Mouse (Mus musculus): ENCODE data around the gene Gsdme.

The Gsdme gene

GRCm38 (mm10) chr6:50263670-50264069, at the start of gene Gsdme:
Gsdme (minus strand) TSS chr6:50263862.
- in situ Hi-C loops (cut with MboI; ENCODE audit: unreplicated experiment in 2 of 2): no loop called here

GRCm38 (mm10) chr6:50312647-50313046, 49.0 kb upstream of the Gsdme start:
- in situ Hi-C loops (cut with MboI; ENCODE audit: unreplicated experiment in 2 of 2): no loop called here

GRCm38 (mm10) chr6:50309019-50309418, 45.4 kb upstream of the Gsdme start:
- in situ Hi-C loops (cut with MboI; ENCODE audit: unreplicated experiment in 2 of 2): loop anchor here in 1 of 2 experiments (5.0 kb wide), 1 partner anchor 228 kb away; no protein-coding TSS in a partner anchor

- in situ Hi-C loops (cut with MboI; ENCODE audit: unreplicated experiment in 2 of 2): loop anchor here in 1 of 2 experiments (5.0 kb wide), 1 partner anchor 231 kb away; no protein-coding TSS in a partner anchor
Measured at GRCm38 (mm10) chr6:50306625-50307024, 43.0 kb upstream of the Gsdme start.

GRCm38 (mm10) chr6:50304949-50305491, 41.4 kb upstream of the Gsdme start:
- in situ Hi-C loops (cut with MboI; ENCODE audit: unreplicated experiment in 2 of 2): loop anchor here (5.0 kb wide), 3 partner anchors 123 to 793 kb away; no protein-coding TSS in a partner anchor

- in situ Hi-C loops (cut with MboI; ENCODE audit: unreplicated experiment in 2 of 2): loop anchor here in 1 of 2 experiments (5.0 kb wide), 3 partner anchors 119 to 789 kb away; no protein-coding TSS in a partner anchor
Measured at GRCm38 (mm10) chr6:50301121-50301520, 37.5 kb upstream of the Gsdme start.

- in situ Hi-C loops (cut with MboI; ENCODE audit: unreplicated experiment in 2 of 2): loop anchor here in 1 of 2 experiments (5.0 kb wide), 3 partner anchors 118 to 788 kb away; no protein-coding TSS in a partner anchor
Measured at GRCm38 (mm10) chr6:50300622-50301021, 37.0 kb upstream of the Gsdme start.

GRCm38 (mm10) chr6:50299071-50299470, 35.4 kb upstream of the Gsdme start:
- in situ Hi-C loops (cut with MboI; ENCODE audit: unreplicated experiment in 2 of 2): loop anchor here (5.0 to 25.0 kb wide), 4 partner anchors 114 to 1262 kb away; partner anchors contain the start of genes Gpnmb (in 1 of the 2) and Mpp6 (in 1 of the 2)

GRCm38 (mm10) chr6:50297671-50298070, 34.0 kb upstream of the Gsdme start:
- in situ Hi-C loops (cut with MboI; ENCODE audit: unreplicated experiment in 2 of 2): loop anchor here (5.0 to 25.0 kb wide), 4 partner anchors 113 to 1260 kb away; partner anchors contain the start of genes Gpnmb (in 1 of the 2) and Mpp6 (in 1 of the 2)

GRCm38 (mm10) chr6:50295136-50295535, 31.5 kb upstream of the Gsdme start:
- in situ Hi-C loops (cut with MboI; ENCODE audit: unreplicated experiment in 2 of 2): loop anchor here (5.0 to 25.0 kb wide), 4 partner anchors 110 to 1258 kb away; partner anchors contain the start of genes Gpnmb (in 1 of the 2) and Mpp6 (in 1 of the 2)

- in situ Hi-C loops (cut with MboI; ENCODE audit: unreplicated experiment in 2 of 2): loop anchor here (5.0 to 25.0 kb wide), 4 partner anchors 109 to 1257 kb away; partner anchors contain the start of genes Mpp6 (in 2 of the 2) and Gpnmb (in 1 of the 2)
Measured at GRCm38 (mm10) chr6:50294128-50294527, 30.5 kb upstream of the Gsdme start.

- in situ Hi-C loops (cut with MboI; ENCODE audit: unreplicated experiment in 2 of 2): loop anchor here (5.0 to 25.0 kb wide), 4 partner anchors 107 to 1254 kb away; partner anchors contain the start of genes Mpp6 (in 2 of the 2) and Gpnmb (in 1 of the 2)
Measured at GRCm38 (mm10) chr6:50291650-50292049, 28.0 kb upstream of the Gsdme start.

- in situ Hi-C loops (cut with MboI; ENCODE audit: unreplicated experiment in 2 of 2): loop anchor here in 1 of 2 experiments (25.0 kb wide), 1 partner anchor 1250 kb away; the partner anchor contains the start of gene Gpnmb
Measured at GRCm38 (mm10) chr6:50286881-50287280, 23.2 kb upstream of the Gsdme start.

GRCm38 (mm10) chr6:50279642-50280041, 16.0 kb upstream of the Gsdme start:
- in situ Hi-C loops (cut with MboI; ENCODE audit: unreplicated experiment in 2 of 2): loop anchor here in 1 of 2 experiments (25.0 kb wide), 1 partner anchor 1242 kb away; the partner anchor contains the start of gene Gpnmb

GRCm38 (mm10) chr6:50273947-50274346, 10.3 kb upstream of the Gsdme start:
- in situ Hi-C loops (cut with MboI; ENCODE audit: unreplicated experiment in 2 of 2): no loop called here

GRCm38 (mm10) chr6:50273416-50273815, 9.8 kb upstream of the Gsdme start:
- in situ Hi-C loops (cut with MboI; ENCODE audit: unreplicated experiment in 2 of 2): no loop called here

- in situ Hi-C loops (cut with MboI; ENCODE audit: unreplicated experiment in 2 of 2): no loop called here
Measured at GRCm38 (mm10) chr6:50262310-50262709, 1.4 kb downstream of the Gsdme start.

GRCm38 (mm10) chr6:50261922-50262261, 1.8 kb downstream of the Gsdme start:
- in situ Hi-C loops (cut with MboI; ENCODE audit: unreplicated experiment in 2 of 2): no loop called here

GRCm38 (mm10) chr6:50261201-50261921, 2.3 kb downstream of the Gsdme start:
- in situ Hi-C loops (cut with MboI; ENCODE audit: unreplicated experiment in 2 of 2): no loop called here

GRCm38 (mm10) chr6:50255356-50255755, 8.3 kb downstream of the Gsdme start:
- in situ Hi-C loops (cut with MboI; ENCODE audit: unreplicated experiment in 2 of 2): no loop called here

- in situ Hi-C loops (cut with MboI; ENCODE audit: unreplicated experiment in 2 of 2): no loop called here
Measured at GRCm38 (mm10) chr6:50254723-50255184, 8.9 kb downstream of the Gsdme start.

All from v-Abl transformed pro-B cells (cell line).